Mouse (Mus musculus) T-cell, adult 2 months (primary cell): Measurements from ENCODE around the gene Arl6ip5.
A peak's percentile ranks its signal among the peaks of the same experiment; 100 is the strongest.

Source experiments
- DNase-seq: peaks from one replicate; pipeline ENCODE4 v3.0.0; 2022; ENCODE audit warnings: low spot score

Arl6ip5 gene

GRCm38 (mm10) chr6:97273058-97273710, 62.7 kb downstream of the Arl6ip5 start:
- DNase-seq: no peak

DNA sequence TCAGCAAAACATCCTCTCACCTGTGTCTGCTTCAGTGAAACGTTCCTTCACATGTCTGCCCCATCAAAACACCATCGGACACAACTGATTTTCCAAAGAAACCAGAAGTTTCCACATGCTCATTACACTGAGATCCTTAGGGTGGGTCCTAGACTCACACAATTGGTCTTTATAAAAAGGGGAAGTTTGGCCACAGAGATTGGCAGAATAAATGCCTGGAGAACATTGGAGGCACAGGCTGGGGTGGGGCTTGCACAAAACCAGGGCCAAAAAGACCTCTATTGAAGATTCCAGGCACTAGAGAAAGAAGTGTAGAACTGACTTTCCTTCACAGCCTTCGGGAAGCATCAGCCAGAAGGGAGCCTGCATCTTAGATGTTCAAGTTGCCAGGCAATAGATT, 63.3 kb downstream of the Arl6ip5 start:
- no peak for DNase-seq

GRCm38 (mm10) chr6:97275760-97276159, 65.3 kb downstream of the Arl6ip5 start:
- peak; percentile 23 for DNase-seq

- no peak for DNase-seq
These were observed 65.9 kb downstream of the Arl6ip5 start for GRCm38 (mm10) chr6:97276366-97276765.

DNA sequence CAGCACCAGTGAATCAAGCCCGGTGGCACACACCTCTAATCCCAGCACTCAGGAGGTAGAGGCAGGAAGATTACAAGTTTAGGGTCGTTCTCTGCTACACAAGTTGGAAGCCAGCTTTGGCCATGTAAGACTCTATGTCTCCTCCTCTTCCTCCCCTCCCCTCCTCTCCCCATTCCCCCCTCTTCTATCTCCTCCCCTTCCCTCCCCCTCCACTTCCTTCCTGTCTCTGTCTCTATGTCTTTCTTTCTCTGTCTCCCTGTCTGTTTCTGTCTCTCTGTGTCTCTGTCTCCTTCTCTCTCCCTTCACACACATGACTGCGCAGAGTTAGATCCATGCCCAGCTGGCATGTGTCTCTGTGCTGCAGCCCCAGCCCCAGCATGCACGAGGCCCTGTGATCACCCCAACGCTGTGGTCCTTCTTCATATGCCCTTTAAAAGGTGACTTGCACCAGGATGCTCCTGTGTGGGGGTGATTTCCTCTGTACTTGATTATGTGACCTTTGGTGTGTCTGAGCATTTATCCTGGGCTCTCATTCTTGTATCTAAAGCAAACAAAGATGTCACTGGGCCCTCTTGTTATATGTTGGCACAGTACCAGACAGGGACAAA, 66.5 kb downstream of the Arl6ip5 start:
- DNase-seq: peak; percentile 3

- DNase-seq: peak; percentile 57
These were observed 67.7 kb downstream of the Arl6ip5 start for GRCm38 (mm10) chr6:97278014-97278787.

GRCm38 (mm10) chr6:97278878-97279277, 68.4 kb downstream of the Arl6ip5 start:
- DNase-seq: no peak
